Mouse (Mus musculus) heart, postnatal 14 days (tissue): Measurements from ENCODE around the gene Plac1. TPM values are rescaled to one million over a fixed set of nuclear protein-coding genes. Genes with fewer than 3 reads are reported as not detected.

ENCODE experiments used
- DNase-seq, 2 experiments: peaks; one replicate each; pipeline ENCODE4 v3.0.0; 2021 to 2022
- intact Hi-C: fragments of 180-260 bp; cut with DNase I; formaldehyde crosslinking; loops from one replicate; pipeline ENCODE4 v1.15.1; 2025
- total RNA-seq, 2 experiments: library from RNA; stranded (reverse); gene quantifications; 2 replicates each; pipeline ENCODE4 v1.2.3; 2021

The Plac1 gene
- total RNA-seq, 2 experiments from 2014 or later = not detected

- intact Hi-C loops = no loop called here
- no peak for DNase-seq
Measured at GRCm38 (mm10) chrX:53118631-53119030, 121.3 kb downstream of the Plac1 start.

GRCm38 (mm10) chrX:53118019-53118418 lies 121.9 kb downstream of the Plac1 start:
- intact Hi-C loops = no loop called here

GRCm38 (mm10) chrX:53114994-53115393 lies 124.9 kb downstream of the Plac1 start:
- intact Hi-C loops = loop anchor here (5.0 kb wide), 2 partner anchors 47 to 97 kb away; no protein-coding TSS in a partner anchor
- DNase-seq = no peak

More at GRCm38 (mm10) chrX:53118019-53118418, 121.9 kb downstream of the Plac1 start:
- no peak for DNase-seq

- DNase-seq = no peak
- intact Hi-C loops = loop anchor here (5.0 kb wide), 2 partner anchors 52 to 102 kb away; no protein-coding TSS in a partner anchor
Measured at GRCm38 (mm10) chrX:53110142-53110541, 129.8 kb downstream of the Plac1 start.

GRCm38 (mm10) chrX:53107127-53107526 lies 132.8 kb downstream of the Plac1 start:
- DNase-seq = no peak
- intact Hi-C loops = loop anchor here (5.0 kb wide), 1 partner anchor 50 kb away; no protein-coding TSS in a partner anchor

- DNase-seq = no peak
Measured at GRCm38 (mm10) chrX:53101165-53101564, 138.7 kb downstream of the Plac1 start.

GRCm38 (mm10) chrX:53099951-53100350 lies 140.0 kb downstream of the Plac1 start:
- intact Hi-C loops = no loop called here
- no peak for DNase-seq

More at GRCm38 (mm10) chrX:53101165-53101564, 138.7 kb downstream of the Plac1 start:
- intact Hi-C loops = no loop called here

- intact Hi-C loops = no loop called here
- DNase-seq = no peak
Measured at GRCm38 (mm10) chrX:53099266-53099665, 140.6 kb downstream of the Plac1 start.

GRCm38 (mm10) chrX:53098293-53098692 lies 141.6 kb downstream of the Plac1 start:
- intact Hi-C loops = no loop called here
- no peak for DNase-seq

GRCm38 (mm10) chrX:53097786-53098185 lies 142.1 kb downstream of the Plac1 start:
- intact Hi-C loops = no loop called here
- no peak for DNase-seq

- intact Hi-C loops = no loop called here
- no peak for DNase-seq
Measured at GRCm38 (mm10) chrX:53093381-53093780, 146.5 kb downstream of the Plac1 start.

- no peak for DNase-seq
- intact Hi-C loops = no loop called here
Measured at GRCm38 (mm10) chrX:53088663-53089292, 151.1 kb downstream of the Plac1 start.

- intact Hi-C loops = no loop called here
- no peak for DNase-seq
Measured at GRCm38 (mm10) chrX:53087202-53087601, 152.7 kb downstream of the Plac1 start.

- intact Hi-C loops = no loop called here
- no peak for DNase-seq
Measured at GRCm38 (mm10) chrX:53085559-53085958, 154.4 kb downstream of the Plac1 start.

GRCm38 (mm10) chrX:53064406-53064805 lies 175.5 kb downstream of the Plac1 start:
- intact Hi-C loops = no loop called here
- no peak for DNase-seq

GRCm38 (mm10) chrX:53059426-53060007 lies 180.4 kb downstream of the Plac1 start:
- intact Hi-C loops = loop anchor here (2.0 to 5.0 kb wide), 4 partner anchors 37 to 173 kb away; no protein-coding TSS in a partner anchor

GRCm38 (mm10) chrX:53058459-53059280 lies 181.2 kb downstream of the Plac1 start:
- DNase-seq = peak in 1 of 2 experiments; percentile 35

More at GRCm38 (mm10) chrX:53059426-53060007, 180.4 kb downstream of the Plac1 start:
- peak in 1 of 2 experiments; percentile 14 for DNase-seq

GRCm38 (mm10) chrX:53057760-53058090 lies 182.2 kb downstream of the Plac1 start:
- intact Hi-C loops = loop anchor here (2.0 to 5.0 kb wide), 4 partner anchors 35 to 175 kb away; no protein-coding TSS in a partner anchor
- no peak for DNase-seq

More at GRCm38 (mm10) chrX:53058459-53059280, 181.2 kb downstream of the Plac1 start:
- intact Hi-C loops = loop anchor here (2.0 to 5.0 kb wide), 4 partner anchors 36 to 174 kb away; no protein-coding TSS in a partner anchor

GRCm38 (mm10) chrX:53057054-53057759 lies 182.7 kb downstream of the Plac1 start:
- intact Hi-C loops = loop anchor here (5.0 kb wide), 3 partner anchors 35 to 155 kb away; no protein-coding TSS in a partner anchor
- peak; percentile 96 to 97 for DNase-seq

GRCm38 (mm10) chrX:53056627-53057026 lies 183.3 kb downstream of the Plac1 start:
- intact Hi-C loops = loop anchor here (5.0 kb wide), 3 partner anchors 34 to 156 kb away; no protein-coding TSS in a partner anchor

More at GRCm38 (mm10) chrX:53056627-53057026, 183.3 kb downstream of the Plac1 start:
- peak; percentile 54 to 55 for DNase-seq
